Mouse (Mus musculus) liver, embryonic 12.5 days (tissue): ENCODE measurements around the gene Cep112. TPM values are rescaled to one million over a fixed set of nuclear protein-coding genes. Genes with fewer than 3 reads are reported as not detected.

Experiments
- ATAC-seq: fragments of 200-750 bp; cut with Nextera tagmentation; 2 replicates; pipeline ENCODE4 v1.8.0; 2017; ENCODE audit warnings: moderate number of reproducible peaks, mild to moderate bottlenecking, moderate library complexity
- H3K27ac ChIP-seq: fragments of 300-500 bp; sonication (generic); 2 replicates; pipeline ENCODE4 v1.5.1; 2016; ENCODE audit warnings: mild to moderate bottlenecking
- H3K27me3 ChIP-seq: fragments of 300-500 bp; sonication (generic); replicated peaks from 2 replicates; pipeline ENCODE4 v1.6.1; 2016; ENCODE audit warnings: mild to moderate bottlenecking, moderate library complexity
- H3K36me3 ChIP-seq: fragments of 300-500 bp; sonication (generic); 2 replicates; pipeline ENCODE4 v1.6.1; 2016; ENCODE audit warnings: mild to moderate bottlenecking, moderate library complexity
- H3K4me1 ChIP-seq: fragments of 300-500 bp; sonication (generic); 2 replicates; pipeline ENCODE4 v1.6.1; 2016
- H3K4me2 ChIP-seq: fragments of 300-500 bp; sonication (generic); 2 replicates; pipeline ENCODE4 v1.6.1; 2016; ENCODE audit warnings: mild to moderate bottlenecking, moderate library complexity
- H3K4me3 ChIP-seq: fragments of 300-500 bp; sonication (generic); 2 replicates; pipeline ENCODE4 v1.5.1; 2016; ENCODE audit warnings: mild to moderate bottlenecking, moderate library complexity
- H3K9ac ChIP-seq: fragments of 300-500 bp; sonication (generic); 2 replicates; pipeline ENCODE4 v1.6.1; 2016; ENCODE audit warnings: mild to moderate bottlenecking, moderate library complexity
- H3K9me3 ChIP-seq: fragments of 300-500 bp; sonication (generic); replicated peaks from 2 replicates; pipeline ENCODE4 v1.6.1; 2016; ENCODE audit warnings: mild to moderate bottlenecking, moderate library complexity
- WGBS: fragments of 180-500 bp; shearing (Covaris S2); methylation state at CpG from one replicate; pipeline ENCODE4 v1.1.7; 2016; ENCODE audit not compliant: insufficient replicate concordance; 5-methylcytosine and 5-hydroxymethylcytosine counted together
- polyA plus RNA-seq: library from polyadenylated mRNA; unstranded; fragments of >200 nt; fragmentation: Nextera tagmentation; extraction: Ambion mirVana; gene quantifications from 2 replicates; pipeline ENCODE4 v1.2.1, GENCODE M21; 2016

Gene Cep112
- polyA plus RNA-seq, 1 experiment from 2014 or later = 2.8 TPM

GRCm38 (mm10) chr11:108552997-108553622 lies 128.1 kb downstream of the Cep112 start:
- H3K4me3 ChIP-seq = no peak overlapping the region
- ATAC-seq = no peak
- H3K9me3 ChIP-seq = no peaks in the 10 kb centered on the region
- no peaks in the 10 kb centered on the region for H3K27me3 ChIP-seq
- H3K4me1 ChIP-seq = no peaks in the 10 kb centered on the region
- H3K36me3 ChIP-seq = no peaks in the 10 kb centered on the region
- H3K27ac ChIP-seq = no peak overlapping the region
- H3K9ac ChIP-seq = no peak overlapping the region
- no peak overlapping the region for H3K4me2 ChIP-seq
- 56% methylated on average over 4 of the region's 4 CpGs for WGBS

GRCm38 (mm10) chr11:108553881-108554280 lies 128.9 kb downstream of the Cep112 start:
- no peaks in the 10 kb centered on the region for H3K27me3 ChIP-seq
- H3K4me3 ChIP-seq = no peak overlapping the region
- no peak overlapping the region for H3K4me2 ChIP-seq
- WGBS = 59% methylated on average over 1 of the region's 1 CpGs
- no peak for ATAC-seq
- no peaks in the 10 kb centered on the region for H3K9me3 ChIP-seq
- no peak overlapping the region for H3K9ac ChIP-seq
- H3K27ac ChIP-seq = no peak overlapping the region
- H3K4me1 ChIP-seq = no peaks in the 10 kb centered on the region
- no peaks in the 10 kb centered on the region for H3K36me3 ChIP-seq

- Histone ChIP-seq H3K4me2 (no peak overlapping the region), H3K27ac (no peak overlapping the region), H3K36me3 (no peaks in the 10 kb centered on the region), H3K9ac (no peak overlapping the region), H3K27me3 (no peaks in the 10 kb centered on the region), H3K9me3 (no peaks in the 10 kb centered on the region), H3K4me3 (no peak overlapping the region), H3K4me1 (no peaks in the 10 kb centered on the region)
- WGBS = 71% methylated on average over 4 of the region's 4 CpGs
- ATAC-seq = no peak
These were observed 133.6 kb downstream of the Cep112 start for GRCm38 (mm10) chr11:108558544-108558943.

DNA sequence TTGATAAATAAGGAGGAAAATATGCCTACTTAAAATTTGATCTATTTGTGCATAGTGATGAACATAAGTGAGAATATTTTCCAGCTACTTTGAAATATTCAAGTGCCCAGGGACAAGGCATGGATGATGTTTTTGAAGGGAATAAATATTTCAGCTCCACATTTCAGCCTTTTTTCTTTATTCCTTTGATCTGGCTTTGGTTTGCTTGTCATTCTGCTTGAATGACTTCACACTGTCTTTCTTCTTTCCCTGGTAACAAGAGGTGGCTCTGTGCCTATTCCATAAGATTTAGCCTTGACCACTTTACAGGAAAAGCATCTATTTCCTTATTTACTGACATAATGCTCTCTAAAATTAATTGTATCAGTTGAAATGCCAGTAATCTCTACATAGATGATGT lies 134.5 kb downstream of the Cep112 start:
- Histone ChIP-seq H3K9me3 (no peaks in the 10 kb centered on the region), H3K4me2 (no peak overlapping the region), H3K27me3 (no peaks in the 10 kb centered on the region), H3K9ac (no peak overlapping the region), H3K4me1 (no peaks in the 10 kb centered on the region), H3K27ac (no peak overlapping the region), H3K36me3 (no peaks in the 10 kb centered on the region), H3K4me3 (no peak overlapping the region)
- no peak for ATAC-seq

DNA sequence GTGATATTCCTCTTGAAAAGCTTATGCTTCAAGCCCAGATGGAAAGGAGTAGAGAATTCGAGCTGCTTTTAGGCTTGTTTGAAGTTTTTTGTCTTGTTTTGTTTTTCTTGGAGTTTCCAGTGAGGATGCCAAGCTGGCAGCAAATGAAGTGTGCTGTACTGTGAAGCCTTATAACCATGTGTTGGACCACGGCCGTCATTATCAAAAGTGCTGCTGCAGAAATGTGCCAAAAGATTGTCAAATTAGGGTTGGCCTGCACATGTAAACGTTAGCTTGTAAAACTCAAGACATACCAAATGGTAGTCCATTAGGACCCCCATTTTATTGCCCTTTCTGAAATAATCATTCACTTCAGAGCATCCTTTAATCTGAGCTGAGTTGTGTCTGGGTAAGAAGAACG lies 137.1 kb downstream of the Cep112 start:
- Histone ChIP-seq H3K4me2 (no peak overlapping the region), H3K9ac (no peak overlapping the region), H3K9me3 (no peaks in the 10 kb centered on the region), H3K27ac (no peak overlapping the region), H3K36me3 (no peaks in the 10 kb centered on the region), H3K4me1 (no peaks in the 10 kb centered on the region), H3K27me3 (no peaks in the 10 kb centered on the region), H3K4me3 (no peak overlapping the region)
- 58% methylated on average over 5 of the region's 5 CpGs for WGBS
- no peak for ATAC-seq

GRCm38 (mm10) chr11:108586551-108587184 lies 161.7 kb downstream of the Cep112 start:
- Histone ChIP-seq H3K9me3 (no peaks in the 10 kb centered on the region), H3K4me2 (no peak overlapping the region), H3K36me3 (no peaks in the 10 kb centered on the region), H3K4me3 (no peak overlapping the region), H3K27me3 (no peaks in the 10 kb centered on the region), H3K4me1 (no peaks in the 10 kb centered on the region), H3K27ac (no peak overlapping the region), H3K9ac (no peak overlapping the region)
- WGBS = 67% methylated on average over 7 of the region's 7 CpGs
- no peak for ATAC-seq

- H3K9me3 ChIP-seq = no peaks in the 10 kb centered on the region
- H3K36me3 ChIP-seq = no peaks in the 10 kb centered on the region
- H3K27me3 ChIP-seq = no peaks in the 10 kb centered on the region
- 36% methylated on average over 5 of the region's 5 CpGs for WGBS
- no peaks in the 10 kb centered on the region for H3K4me1 ChIP-seq
- H3K27ac ChIP-seq = no peak overlapping the region
- H3K4me2 ChIP-seq = no peak overlapping the region
- no peak for ATAC-seq
- no peak overlapping the region for H3K9ac ChIP-seq
- no peak overlapping the region for H3K4me3 ChIP-seq
These were observed 168.4 kb downstream of the Cep112 start for GRCm38 (mm10) chr11:108593207-108593958.

- H3K27ac ChIP-seq = no peak overlapping the region
- H3K9ac ChIP-seq = no peak overlapping the region
- no peak overlapping the region for H3K4me3 ChIP-seq
- ATAC-seq = no peak
- H3K27me3 ChIP-seq = no peaks in the 10 kb centered on the region
- WGBS = 50% methylated on average over 2 of the region's 2 CpGs
- no peaks in the 10 kb centered on the region for H3K9me3 ChIP-seq
- no peak overlapping the region for H3K4me2 ChIP-seq
- no peaks in the 10 kb centered on the region for H3K36me3 ChIP-seq
- no peaks in the 10 kb centered on the region for H3K4me1 ChIP-seq
These were observed 169.1 kb downstream of the Cep112 start for GRCm38 (mm10) chr11:108593959-108594579.

DNA sequence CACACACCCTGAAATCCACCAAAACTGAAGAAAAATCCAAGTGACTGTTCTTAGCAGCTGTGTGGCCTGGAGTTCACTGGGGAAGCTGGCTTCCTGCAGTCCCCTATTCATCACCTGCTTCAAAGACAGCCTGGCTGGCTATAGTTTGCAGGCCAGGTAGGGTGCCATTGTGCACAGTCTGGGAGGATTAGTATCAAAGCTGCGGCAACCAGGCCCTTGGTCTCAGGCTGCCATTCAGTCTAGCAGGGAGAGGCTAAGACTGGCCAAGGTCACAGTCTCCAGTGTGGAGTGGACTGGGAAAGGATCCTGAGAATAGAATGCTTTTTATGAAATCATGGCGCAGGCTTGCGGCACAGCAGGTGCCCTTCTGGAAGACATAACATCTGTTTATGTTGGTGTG lies 180.3 kb downstream of the Cep112 start:
- no peak overlapping the region for H3K9ac ChIP-seq
- H3K4me3 ChIP-seq = no peak overlapping the region
- H3K4me1 ChIP-seq = no peaks in the 10 kb centered on the region
- H3K27me3 ChIP-seq = no peaks in the 10 kb centered on the region
- H3K27ac ChIP-seq = no peak overlapping the region
- 76% methylated on average over 3 of the region's 3 CpGs for WGBS
- H3K36me3 ChIP-seq = no peaks in the 10 kb centered on the region
- H3K9me3 ChIP-seq = no peaks in the 10 kb centered on the region
- H3K4me2 ChIP-seq = no peak overlapping the region
- ATAC-seq = no peak

DNA sequence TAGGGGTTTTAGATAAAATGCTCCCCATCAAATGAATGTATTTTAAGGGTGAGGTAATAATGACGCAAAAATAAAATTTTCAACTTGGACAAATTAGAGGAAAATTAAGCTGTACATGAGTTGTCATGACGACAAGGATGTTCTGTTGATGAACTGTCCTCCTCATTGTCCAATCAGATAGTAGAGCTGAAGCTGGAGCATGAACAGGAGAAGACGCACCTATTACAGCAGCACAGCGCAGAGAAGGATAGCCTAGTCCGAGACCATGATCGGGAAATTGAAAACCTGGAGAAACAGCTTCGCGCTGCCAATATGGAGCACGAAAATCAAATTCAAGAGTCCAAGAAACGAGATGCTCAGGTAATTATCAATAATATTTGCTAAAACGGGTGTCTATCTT lies 181.0 kb downstream of the Cep112 start:
- no peak overlapping the region for H3K9ac ChIP-seq
- WGBS = 76% methylated on average over 11 of the region's 11 CpGs
- H3K36me3 ChIP-seq = no peaks in the 10 kb centered on the region
- no peak overlapping the region for H3K27ac ChIP-seq
- H3K9me3 ChIP-seq = no peaks in the 10 kb centered on the region
- no peak overlapping the region for H3K4me3 ChIP-seq
- ATAC-seq = no peak
- no peaks in the 10 kb centered on the region for H3K27me3 ChIP-seq
- H3K4me1 ChIP-seq = no peaks in the 10 kb centered on the region
- no peak overlapping the region for H3K4me2 ChIP-seq

DNA sequence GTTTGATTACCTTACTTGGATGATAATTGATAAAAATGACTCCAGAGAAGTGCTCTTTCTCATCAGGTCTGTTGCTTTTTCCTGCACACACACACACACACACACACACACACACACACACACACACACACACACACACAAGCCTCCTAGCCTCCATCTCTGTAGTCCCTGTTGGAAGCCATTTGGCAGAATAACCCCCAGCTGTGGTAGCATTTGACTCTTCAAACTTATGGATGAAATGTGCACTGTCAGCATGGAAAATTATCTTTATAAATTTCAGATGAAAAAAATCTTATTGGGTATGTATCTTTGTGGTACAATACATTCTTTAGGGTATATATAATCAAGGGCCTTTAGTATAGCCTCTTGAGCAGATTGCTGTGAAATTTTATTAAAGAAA lies 181.8 kb downstream of the Cep112 start:
- Histone ChIP-seq H3K27me3 (no peaks in the 10 kb centered on the region), H3K27ac (no peak overlapping the region), H3K36me3 (no peaks in the 10 kb centered on the region), H3K4me1 (no peaks in the 10 kb centered on the region), H3K4me2 (no peak overlapping the region), H3K4me3 (no peak overlapping the region), H3K9ac (no peak overlapping the region), H3K9me3 (no peaks in the 10 kb centered on the region)
- no peak for ATAC-seq

DNA sequence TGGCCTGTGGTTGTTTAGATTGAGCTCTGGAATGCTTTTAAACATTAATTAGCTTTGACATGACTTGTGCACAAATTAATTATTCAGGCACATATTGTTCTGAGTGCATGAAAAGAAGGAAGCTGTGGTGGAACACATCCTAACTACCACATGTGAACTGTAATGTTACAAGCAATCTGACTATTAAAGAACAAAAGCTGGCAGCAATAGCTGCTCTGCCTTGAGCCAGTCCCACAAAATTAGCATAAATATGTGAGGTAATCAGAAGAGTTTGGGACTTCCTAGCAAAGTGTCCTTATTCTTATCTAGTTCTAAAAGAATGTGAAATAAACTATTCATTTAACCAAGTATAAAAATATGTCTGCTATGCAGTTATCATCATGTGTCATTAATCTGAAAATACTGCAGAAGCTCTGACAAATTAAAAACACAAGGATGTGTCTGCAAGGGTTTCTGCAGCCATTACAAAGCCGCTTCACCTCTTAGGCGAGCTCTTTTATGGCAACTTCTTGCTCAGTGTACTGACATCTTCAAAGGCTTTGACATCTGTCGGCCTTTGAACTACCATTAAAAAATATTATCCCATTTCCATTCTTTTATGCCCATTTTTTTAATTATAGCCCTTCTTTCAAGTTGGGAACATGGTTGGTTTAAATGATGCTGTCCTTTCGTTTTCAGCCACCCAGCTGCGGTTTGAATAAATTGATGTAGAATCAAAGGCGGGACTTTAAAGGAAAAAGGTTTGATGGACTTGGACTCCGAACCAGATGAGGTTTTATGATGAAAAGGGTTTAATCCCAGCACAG lies 195.8 kb downstream of the Cep112 start:
- 68% methylated on average over 7 of the region's 7 CpGs for WGBS
- no peak overlapping the region for H3K9ac ChIP-seq
- no peak for ATAC-seq
- H3K27me3 ChIP-seq = no peaks in the 10 kb centered on the region
- H3K27ac ChIP-seq = no peak overlapping the region
- H3K4me3 ChIP-seq = no peak overlapping the region
- no peak overlapping the region for H3K4me2 ChIP-seq
- H3K9me3 ChIP-seq = no peaks in the 10 kb centered on the region
- no peaks in the 10 kb centered on the region for H3K4me1 ChIP-seq
- no peaks in the 10 kb centered on the region for H3K36me3 ChIP-seq
